Mouse (Mus musculus): ENCODE results near the gene BC048562.
A peak's percentile ranks its signal among the peaks of the same experiment; 100 is the strongest.

Gene BC048562

DNA sequence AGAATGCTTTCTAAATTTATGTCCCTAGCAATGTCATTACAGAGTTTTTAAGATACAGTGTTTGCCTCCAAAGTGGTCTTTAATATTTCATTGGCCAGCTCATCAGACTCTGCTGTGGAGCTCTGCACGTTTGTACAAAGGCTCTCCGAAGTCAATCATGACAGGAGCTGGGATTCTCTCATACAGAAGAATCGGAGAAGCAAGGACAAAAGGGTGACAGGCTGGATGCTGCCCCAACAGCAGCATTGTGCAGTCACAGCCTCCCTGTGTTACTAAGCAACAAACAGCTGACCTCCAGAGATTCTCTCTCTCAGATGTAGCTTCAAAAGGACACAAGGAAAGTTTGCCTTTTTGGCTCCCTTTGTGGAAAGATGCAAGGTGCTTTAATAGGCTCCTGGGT is at the start of gene BC048562:
TSS of gene BC048562 (plus strand) at position 301 of the 400 bp plus-strand sequence.
- no peak for DNase-seq (ENCODE audit: low spot score in 2 of 2)

- DNase-seq (ENCODE audit: low spot score in 2 of 2), result no peak
Measured at GRCm38 (mm10) chr9:108386816-108387215, 49.5 kb upstream of the BC048562 start.

GRCm38 (mm10) chr9:108388601-108389000 is 47.7 kb upstream of the BC048562 start:
- DNase-seq (ENCODE audit: low spot score in 2 of 2), result no peak

GRCm38 (mm10) chr9:108389220-108389619 is 47.1 kb upstream of the BC048562 start:
- no peak for DNase-seq (ENCODE audit: low spot score in 2 of 2)

GRCm38 (mm10) chr9:108392676-108393075 is 43.6 kb upstream of the BC048562 start, which contains the start of gene 1700102P08Rik:
Gene 1700102P08Rik (plus strand): TSS chr9:108392805.
- DNase-seq (ENCODE audit: low spot score in 2 of 2), result no peak

DNA sequence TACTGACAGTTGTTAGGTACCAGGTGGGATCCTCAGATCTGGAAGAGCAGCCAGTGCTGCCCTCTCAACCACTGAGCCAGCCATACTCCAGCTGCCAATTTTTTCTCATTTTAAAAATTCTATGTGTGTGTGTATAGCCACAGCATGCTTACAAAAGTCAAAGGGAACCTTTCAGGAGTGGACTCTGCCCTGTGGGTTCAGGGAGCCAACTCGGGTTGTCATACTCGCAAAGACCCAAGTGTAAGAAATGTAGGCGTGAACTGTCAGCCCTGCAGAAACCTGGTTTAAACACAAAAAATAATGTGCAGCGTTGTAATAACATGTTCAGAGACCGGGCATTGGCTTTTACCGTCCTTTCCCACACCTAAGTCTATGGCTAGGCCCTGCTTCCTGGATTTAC is 42.1 kb upstream of the BC048562 start:
- DNase-seq (ENCODE audit: low spot score in 2 of 2), result no peak

- no peak for DNase-seq (ENCODE audit: low spot score in 2 of 2)
Measured at GRCm38 (mm10) chr9:108395427-108395826, 40.9 kb upstream of the BC048562 start.

DNA sequence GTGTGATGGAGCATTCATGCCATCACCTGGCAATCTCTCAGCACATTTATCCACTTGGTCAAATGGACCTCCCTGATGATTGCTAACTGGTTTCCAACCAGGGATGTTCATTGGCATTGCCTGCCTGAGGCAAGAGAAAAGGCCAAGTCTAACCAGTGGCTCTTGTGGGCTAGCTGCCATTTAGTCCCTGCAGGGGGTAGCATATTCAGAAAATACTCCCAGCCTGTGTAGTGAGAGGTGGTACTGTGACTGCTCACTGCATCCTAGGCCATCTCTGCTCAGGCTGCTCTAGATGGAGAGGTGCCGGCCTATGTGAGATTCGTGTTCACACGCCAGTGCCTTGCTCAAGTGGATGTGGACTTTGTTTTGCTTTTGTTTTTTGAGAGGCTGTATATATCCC is 38.0 kb upstream of the BC048562 start:
- DNase-seq (ENCODE audit: low spot score in 2 of 2), result no peak

DNA sequence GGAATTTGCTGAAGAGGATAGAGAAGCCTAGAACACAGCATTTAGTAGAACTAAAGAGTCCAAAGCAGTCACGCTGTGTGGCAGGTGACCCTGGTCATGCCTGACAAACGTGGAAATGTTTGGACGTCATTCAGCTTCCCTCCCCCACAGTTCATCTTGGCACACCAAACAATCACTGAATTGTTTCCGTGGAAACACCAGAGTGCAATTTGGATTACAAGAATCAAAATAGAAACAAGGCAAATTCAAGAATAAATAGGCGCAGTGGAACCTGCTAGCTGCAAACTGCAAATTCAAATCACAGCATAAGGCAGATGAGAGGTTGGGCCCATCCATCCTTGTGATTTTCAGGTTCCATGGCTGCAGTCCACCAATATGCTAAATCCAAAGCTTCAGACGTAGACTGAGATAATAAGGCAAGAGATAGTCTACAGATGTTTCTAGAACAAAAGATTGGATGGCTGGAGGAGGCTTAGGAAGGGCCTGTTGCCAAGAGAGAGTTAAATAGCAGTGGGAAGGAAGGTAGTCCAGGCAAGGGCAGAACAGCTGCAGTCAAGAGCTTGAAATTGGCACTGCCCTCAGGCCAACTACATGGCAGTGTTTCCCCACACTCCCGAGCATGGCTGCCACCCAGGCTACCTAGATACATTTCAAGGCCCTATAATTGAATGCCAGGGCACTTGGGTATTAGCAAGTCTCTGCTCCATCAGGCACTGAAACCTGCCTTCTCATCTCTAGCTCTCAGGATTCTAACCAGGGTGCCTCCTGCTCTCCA is 34.9 kb upstream of the BC048562 start:
- no peak for DNase-seq (ENCODE audit: low spot score in 2 of 2)

- DNase-seq (ENCODE audit: low spot score in 2 of 2), result no peak
Measured at GRCm38 (mm10) chr9:108403081-108403480, 33.2 kb upstream of the BC048562 start.

DNA sequence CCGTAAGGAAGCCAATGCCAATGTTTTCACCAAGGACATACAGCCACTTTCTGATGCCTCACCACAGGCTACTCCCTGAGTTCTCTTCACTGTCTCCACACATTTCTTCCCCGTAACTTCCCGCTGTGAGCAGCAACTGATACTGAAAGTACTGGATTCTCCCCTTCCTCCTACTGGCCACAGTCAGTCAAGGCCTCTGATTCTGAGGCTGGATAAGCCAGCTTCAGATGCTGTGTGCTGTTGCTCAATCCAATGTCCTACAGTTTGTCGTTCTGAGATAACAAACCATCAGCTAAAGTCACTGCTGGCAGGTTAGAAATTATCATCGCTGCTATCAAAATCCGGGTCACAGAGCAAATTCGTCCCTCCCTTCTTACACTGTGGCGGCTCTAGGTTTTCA is 31.8 kb upstream of the BC048562 start:
- no peak for DNase-seq (ENCODE audit: low spot score in 2 of 2)

DNA sequence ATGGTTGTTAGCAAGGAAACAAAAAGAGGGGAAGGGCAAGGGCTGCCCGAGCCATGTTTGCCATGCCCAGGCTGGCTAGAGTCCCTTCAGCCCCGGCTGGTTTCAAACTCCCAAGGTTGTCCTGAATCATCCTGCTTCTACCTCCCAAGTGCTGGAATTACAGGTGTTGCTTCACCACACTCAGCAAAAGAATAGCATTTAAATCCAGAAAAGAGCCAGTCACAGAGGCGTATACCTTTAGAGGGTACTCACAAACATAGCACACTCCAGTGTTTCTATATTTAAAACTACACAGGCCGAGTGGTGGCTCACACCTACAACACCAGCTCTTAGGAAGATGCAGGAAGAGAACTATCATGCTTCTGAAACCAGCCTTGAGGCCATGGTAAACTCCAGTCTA is 26.7 kb upstream of the BC048562 start:
- DNase-seq (ENCODE audit: low spot score in 2 of 2), result no peak

- DNase-seq (ENCODE audit: low spot score in 2 of 2), result no peak
Measured at GRCm38 (mm10) chr9:108411381-108411942, 24.8 kb upstream of the BC048562 start.

DNA sequence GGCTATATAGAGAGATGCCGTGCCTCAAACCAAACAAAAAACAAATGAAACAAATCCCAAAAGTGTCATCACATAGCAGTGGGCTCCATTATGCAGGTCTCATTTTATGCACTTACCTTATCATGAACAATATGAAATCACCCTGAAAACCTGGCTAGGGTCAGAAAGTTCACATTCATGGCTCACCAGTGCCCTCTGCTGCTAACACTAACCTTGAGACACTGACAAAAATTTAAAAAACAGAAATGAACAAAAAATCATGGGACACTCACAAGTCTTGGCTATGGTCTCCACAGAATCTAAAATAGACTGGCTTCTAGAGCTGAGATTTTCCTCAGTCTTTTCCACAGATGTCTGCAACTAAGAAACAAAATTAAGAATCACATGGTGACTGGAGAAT is 24.1 kb upstream of the BC048562 start:
- peak in 1 of 2 experiments; percentile 22 for DNase-seq (ENCODE audit: low spot score in 2 of 2)

GRCm38 (mm10) chr9:108428384-108428783 is 7.9 kb upstream of the BC048562 start, which contains the start of gene Ccdc36:
Gene Ccdc36 (minus strand): TSS chr9:108428484.
- no peak for DNase-seq (ENCODE audit: low spot score in 2 of 2)

- DNase-seq (ENCODE audit: low spot score in 2 of 2), result no peak
Measured at GRCm38 (mm10) chr9:108431431-108432067, 4.7 kb upstream of the BC048562 start.

GRCm38 (mm10) chr9:108439176-108439575 is 2.9 kb downstream of the BC048562 start:
- DNase-seq (ENCODE audit: low spot score in 2 of 2), result no peak

DNA sequence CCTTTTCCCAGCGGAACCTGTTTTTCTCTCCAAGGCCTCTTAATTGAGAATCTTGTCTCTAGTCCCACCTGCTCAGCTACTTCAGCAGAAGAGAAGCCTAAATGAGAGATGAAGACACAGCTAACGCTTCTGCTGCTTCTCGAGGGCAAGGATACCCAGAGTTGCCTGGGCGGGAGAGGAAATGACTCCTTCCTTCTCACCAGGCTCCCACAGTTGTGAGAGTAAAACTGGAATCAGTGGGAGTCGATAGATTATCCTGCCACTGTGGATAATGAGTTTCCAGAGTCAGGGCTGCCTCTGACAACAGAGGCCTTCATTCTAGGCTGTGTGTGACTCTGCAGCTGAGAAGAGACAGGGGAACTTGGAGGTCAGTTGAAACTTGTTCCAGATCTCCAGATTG is 4.2 kb downstream of the BC048562 start:
- no peak for DNase-seq (ENCODE audit: low spot score in 2 of 2)

- no peak for DNase-seq (ENCODE audit: low spot score in 2 of 2)
Measured at GRCm38 (mm10) chr9:108441236-108441919, 5.1 kb downstream of the BC048562 start.

DNA sequence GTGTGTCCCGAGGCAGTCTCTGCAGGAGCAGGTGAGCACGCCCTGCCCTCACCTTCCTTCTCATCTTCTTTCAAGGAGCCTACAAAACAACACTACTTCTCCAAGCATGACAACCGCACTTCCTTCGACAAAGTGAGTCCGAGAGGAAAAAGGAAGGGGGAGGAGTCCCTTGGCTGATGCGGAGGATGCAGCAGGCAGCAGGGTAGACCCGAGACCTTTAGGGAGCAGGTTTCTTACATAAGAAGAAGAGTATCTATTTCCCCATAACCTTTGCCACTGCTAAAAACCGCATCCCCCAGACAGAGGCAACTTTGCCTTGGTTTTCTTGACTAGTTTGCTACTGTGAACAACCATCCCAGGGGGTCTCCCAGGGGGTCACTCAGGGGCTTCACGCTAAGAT is 8.8 kb downstream of the BC048562 start:
- DNase-seq (ENCODE audit: low spot score in 2 of 2), result no peak

DNA sequence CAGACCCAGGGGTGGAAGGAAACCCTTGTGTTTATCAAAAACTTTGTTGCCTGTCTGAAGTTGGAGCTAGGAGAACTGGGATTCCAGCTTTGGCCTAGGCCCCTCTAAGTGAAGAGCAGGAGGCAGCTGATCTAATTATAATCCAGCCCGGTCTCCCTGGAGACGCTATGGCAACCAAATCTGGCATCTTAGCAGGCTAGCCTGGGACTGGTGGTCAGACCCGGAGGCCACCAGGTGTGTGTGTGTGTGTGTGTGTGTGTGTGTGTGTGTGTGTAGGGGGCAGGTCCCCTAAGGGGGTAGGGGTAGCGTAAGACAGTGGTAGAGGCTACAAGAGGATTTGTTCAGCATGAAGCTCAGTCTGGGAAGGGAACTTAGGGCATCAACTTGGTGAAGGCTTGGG is 13.6 kb downstream of the BC048562 start:
- no peak for DNase-seq (ENCODE audit: low spot score in 2 of 2)

Measured in thymus, postnatal 10 days (tissue).